Mouse (Mus musculus): ENCODE measurements around the gene Sash1. TPM values are rescaled to one million over a fixed set of nuclear protein-coding genes. Genes with fewer than 3 reads are reported as not detected.

Sash1 gene
- polyA plus RNA-seq, 1 experiment = 1.9 TPM

DNA sequence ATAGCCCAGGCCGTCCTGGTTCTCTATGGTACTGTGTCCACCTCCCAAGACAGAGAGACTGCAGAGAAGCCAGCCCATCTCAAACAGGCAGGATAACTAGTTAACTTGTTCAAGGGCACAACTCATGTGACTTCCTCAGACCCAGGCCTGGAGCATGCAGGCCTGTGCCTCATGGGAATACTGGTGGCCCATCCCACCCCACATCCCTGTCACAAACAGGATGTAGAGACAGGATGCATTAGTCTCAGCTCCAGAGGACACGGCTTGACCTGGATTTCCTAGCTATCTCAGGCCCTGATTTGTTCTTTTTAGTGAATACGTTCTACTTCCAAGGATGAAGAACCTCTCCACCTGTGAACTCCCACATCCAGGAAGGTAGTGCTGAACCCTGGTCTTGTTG lies 80.5 kb downstream of the Sash1 start:
- Histone ChIP-seq H3K79me2 (ENCODE audit: control insufficient read depth, insufficient read depth) (no peaks in the 10 kb centered on the region), H3K4me3 (ENCODE audit: insufficient read depth, poor library complexity, severe bottlenecking) (no peak overlapping the region), H3K27me3 (ENCODE audit: control insufficient read depth, insufficient read depth, insufficient read length) (no peaks in the 10 kb centered on the region), H3K36me3 (ENCODE audit: control insufficient read depth, insufficient read depth) (no peaks in the 10 kb centered on the region), H3K79me3 (ENCODE audit: low read depth) (no peaks in the 10 kb centered on the region), H3ac (ENCODE audit: control insufficient read depth, insufficient read length, low read depth) (no peak overlapping the region)
- TF ChIP-seq CEBPB (IDR thresholded peaks at IDR 0.05; ENCODE audit: low read depth) (no peak), USF1 (IDR thresholded peaks at IDR 0.05; ENCODE audit: low read depth) (no peak), CTCF (IDR thresholded peaks at IDR 0.05; ENCODE audit: control insufficient read depth, insufficient read depth, insufficient read length) (no peak), MYOD1 (IDR thresholded peaks at IDR 0.05; ENCODE audit: control insufficient read depth, insufficient read length, low read depth) (no peak), MAX (IDR thresholded peaks at IDR 0.05) (no peak)

GRCm38 (mm10) chr10:8804292-8804691 lies 81.6 kb downstream of the Sash1 start:
- H3K27me3 ChIP-seq (ENCODE audit: control insufficient read depth, insufficient read depth, insufficient read length) = no peaks in the 10 kb centered on the region
- H3ac ChIP-seq (ENCODE audit: control insufficient read depth, insufficient read length, low read depth) = no peak overlapping the region
- H3K79me3 ChIP-seq (ENCODE audit: low read depth) = no peaks in the 10 kb centered on the region
- TF ChIP-seq MYOG (IDR thresholded peaks at IDR 0.05; ENCODE audit: control insufficient read depth, extremely low read depth, insufficient read length) = no peak
- no peak for TF ChIP-seq CEBPB (IDR thresholded peaks at IDR 0.05; ENCODE audit: low read depth)
- no peak for TF ChIP-seq MAX (IDR thresholded peaks at IDR 0.05)
- no peak for TF ChIP-seq MYOD1 (IDR thresholded peaks at IDR 0.05; ENCODE audit: control insufficient read depth, insufficient read length, low read depth)
- no peak for TF ChIP-seq FOSL1 (IDR thresholded peaks at IDR 0.05; ENCODE audit: insufficient read depth, low read length, poor library complexity, severe bottlenecking)
- no peak for TF ChIP-seq USF1 (IDR thresholded peaks at IDR 0.05; ENCODE audit: low read depth)
- no peak for TF ChIP-seq CTCF (IDR thresholded peaks at IDR 0.05; ENCODE audit: control insufficient read depth, insufficient read depth, insufficient read length)
- no peak overlapping the region for H3K4me3 ChIP-seq (ENCODE audit: insufficient read depth, poor library complexity, severe bottlenecking)
- no peaks in the 10 kb centered on the region for H3K79me2 ChIP-seq (ENCODE audit: control insufficient read depth, insufficient read depth)
- H3K36me3 ChIP-seq (ENCODE audit: control insufficient read depth, insufficient read depth) = no peaks in the 10 kb centered on the region

- H3K36me3 ChIP-seq (ENCODE audit: control insufficient read depth, insufficient read depth) = no peaks in the 10 kb centered on the region
- TF ChIP-seq CTCF (IDR thresholded peaks at IDR 0.05; ENCODE audit: control insufficient read depth, insufficient read depth, insufficient read length) (no peak), CEBPB (IDR thresholded peaks at IDR 0.05; ENCODE audit: low read depth) (no peak), FOSL1 (IDR thresholded peaks at IDR 0.05; ENCODE audit: insufficient read depth, low read length, poor library complexity, severe bottlenecking) (no peak), USF1 (IDR thresholded peaks at IDR 0.05; ENCODE audit: low read depth) (no peak), MYOG (IDR thresholded peaks at IDR 0.05; ENCODE audit: control insufficient read depth, extremely low read depth, insufficient read length) (no peak), MAX (IDR thresholded peaks at IDR 0.05) (no peak), MYOD1 (IDR thresholded peaks at IDR 0.05; ENCODE audit: control insufficient read depth, insufficient read length, low read depth) (no peak)
These were observed 84.0 kb downstream of the Sash1 start for GRCm38 (mm10) chr10:8801719-8802347.

DNA sequence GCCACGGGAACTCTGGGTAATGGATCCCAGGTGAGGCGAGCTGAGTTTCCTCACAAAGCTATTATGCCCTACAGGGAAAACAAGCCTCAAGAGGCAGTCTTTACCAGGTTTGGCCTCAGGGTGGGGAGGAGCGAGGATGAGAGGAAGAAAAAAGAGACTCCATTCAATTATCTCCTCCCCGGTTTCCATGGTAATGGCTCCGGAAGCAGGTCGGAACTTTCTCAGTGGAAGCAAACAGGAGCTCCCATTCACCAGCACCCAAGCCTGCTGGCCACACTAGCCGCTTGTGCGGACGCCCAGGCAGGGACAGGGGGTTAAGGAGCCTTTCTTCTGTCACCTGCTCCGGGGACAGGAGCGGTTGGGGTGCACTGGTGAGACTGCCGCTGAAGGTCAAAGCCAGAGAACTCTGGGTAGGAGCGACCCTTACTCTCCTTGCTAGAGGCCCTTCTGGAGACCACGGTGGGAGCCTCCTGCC lies 84.7 kb downstream of the Sash1 start:
- no peaks in the 10 kb centered on the region for H3K27me3 ChIP-seq (ENCODE audit: control insufficient read depth, insufficient read depth, insufficient read length)
- H3K4me3 ChIP-seq (ENCODE audit: insufficient read depth, poor library complexity, severe bottlenecking) = no peak overlapping the region
- no peak overlapping the region for H3ac ChIP-seq (ENCODE audit: control insufficient read depth, insufficient read length, low read depth)
- no peak for TF ChIP-seq CTCF (IDR thresholded peaks at IDR 0.05; ENCODE audit: control insufficient read depth, insufficient read depth, insufficient read length)
- TF ChIP-seq MYOG (IDR thresholded peaks at IDR 0.05; ENCODE audit: control insufficient read depth, extremely low read depth, insufficient read length) = no peak
- TF ChIP-seq MYOD1 (IDR thresholded peaks at IDR 0.05; ENCODE audit: control insufficient read depth, insufficient read length, low read depth) = no peak
- no peaks in the 10 kb centered on the region for H3K79me3 ChIP-seq (ENCODE audit: low read depth)
- no peaks in the 10 kb centered on the region for H3K79me2 ChIP-seq (ENCODE audit: control insufficient read depth, insufficient read depth)
- H3K36me3 ChIP-seq (ENCODE audit: control insufficient read depth, insufficient read depth) = no peaks in the 10 kb centered on the region

More at GRCm38 (mm10) chr10:8801719-8802347, 84.0 kb downstream of the Sash1 start:
- Histone ChIP-seq H3K4me3 (ENCODE audit: insufficient read depth, poor library complexity, severe bottlenecking) (no peak overlapping the region), H3K79me3 (ENCODE audit: low read depth) (no peaks in the 10 kb centered on the region), H3K27me3 (ENCODE audit: control insufficient read depth, insufficient read depth, insufficient read length) (no peaks in the 10 kb centered on the region), H3K79me2 (ENCODE audit: control insufficient read depth, insufficient read depth) (no peaks in the 10 kb centered on the region), H3ac (ENCODE audit: control insufficient read depth, insufficient read length, low read depth) (no peak overlapping the region)

DNA sequence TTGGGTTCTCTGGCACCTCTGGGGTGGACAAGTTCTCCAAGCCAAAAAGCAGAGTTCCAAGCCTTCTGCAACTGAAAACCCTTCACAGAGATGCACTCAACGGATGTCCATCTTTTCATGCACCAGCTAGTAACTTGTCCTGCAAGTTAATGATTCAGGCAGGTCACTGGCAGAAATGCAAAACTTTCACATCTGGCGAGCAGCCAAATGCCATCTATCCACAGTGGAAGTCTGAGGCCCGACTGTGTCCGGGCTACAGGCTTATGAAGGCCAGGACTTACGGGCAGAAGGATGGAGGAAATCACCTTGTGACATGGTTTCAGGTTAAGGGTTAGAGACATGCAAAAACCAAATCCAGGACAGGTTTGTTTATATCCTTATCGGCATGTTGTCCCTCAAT lies 88.0 kb downstream of the Sash1 start:
- H3K27me3 ChIP-seq (ENCODE audit: control insufficient read depth, insufficient read depth, insufficient read length) = no peaks in the 10 kb centered on the region
- no peak overlapping the region for H3ac ChIP-seq (ENCODE audit: control insufficient read depth, insufficient read length, low read depth)
- H3K79me2 ChIP-seq (ENCODE audit: control insufficient read depth, insufficient read depth) = no peaks in the 10 kb centered on the region
- no peak for TF ChIP-seq USF1 (IDR thresholded peaks at IDR 0.05; ENCODE audit: low read depth)
- no peak for TF ChIP-seq CEBPB (IDR thresholded peaks at IDR 0.05; ENCODE audit: low read depth)
- TF ChIP-seq MYOG (IDR thresholded peaks at IDR 0.05; ENCODE audit: control insufficient read depth, extremely low read depth, insufficient read length) = no peak
- no peak for TF ChIP-seq CTCF (IDR thresholded peaks at IDR 0.05; ENCODE audit: control insufficient read depth, insufficient read depth, insufficient read length)
- no peak for TF ChIP-seq FOSL1 (IDR thresholded peaks at IDR 0.05; ENCODE audit: insufficient read depth, low read length, poor library complexity, severe bottlenecking)
- no peak for TF ChIP-seq MAX (IDR thresholded peaks at IDR 0.05)
- no peak for TF ChIP-seq MYOD1 (IDR thresholded peaks at IDR 0.05; ENCODE audit: control insufficient read depth, insufficient read length, low read depth)
- no peak overlapping the region for H3K4me3 ChIP-seq (ENCODE audit: insufficient read depth, poor library complexity, severe bottlenecking)
- no peaks in the 10 kb centered on the region for H3K79me3 ChIP-seq (ENCODE audit: low read depth)
- H3K36me3 ChIP-seq (ENCODE audit: control insufficient read depth, insufficient read depth) = no peaks in the 10 kb centered on the region

DNA sequence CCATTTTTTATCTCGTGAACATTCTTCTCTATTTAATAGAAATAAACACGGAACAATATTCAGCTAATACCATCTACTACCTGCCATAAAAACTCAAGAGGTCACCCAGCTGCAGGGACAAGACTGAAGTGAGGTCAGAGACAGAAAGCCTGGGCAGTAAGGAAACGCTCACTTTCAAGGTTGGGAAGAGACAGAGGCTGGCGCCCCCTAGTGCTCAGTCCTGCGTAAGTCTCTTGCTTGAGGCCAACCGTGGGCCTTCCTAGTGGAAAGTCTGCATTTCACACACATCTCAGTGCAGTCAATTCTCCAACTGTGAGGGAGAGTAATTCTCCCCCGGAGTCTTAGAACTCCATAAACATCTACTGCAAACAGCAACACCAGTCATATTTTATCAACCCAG lies 90.5 kb downstream of the Sash1 start:
- Histone ChIP-seq H3K79me2 (ENCODE audit: control insufficient read depth, insufficient read depth) (no peaks in the 10 kb centered on the region), H3ac (ENCODE audit: control insufficient read depth, insufficient read length, low read depth) (no peak overlapping the region), H3K27me3 (ENCODE audit: control insufficient read depth, insufficient read depth, insufficient read length) (no peaks in the 10 kb centered on the region), H3K79me3 (ENCODE audit: low read depth) (no peaks in the 10 kb centered on the region), H3K36me3 (ENCODE audit: control insufficient read depth, insufficient read depth) (no peaks in the 10 kb centered on the region), H3K4me3 (ENCODE audit: insufficient read depth, poor library complexity, severe bottlenecking) (no peak overlapping the region)
- TF ChIP-seq CTCF (IDR thresholded peaks at IDR 0.05; ENCODE audit: control insufficient read depth, insufficient read depth, insufficient read length) (peak; percentile 54), CEBPB (IDR thresholded peaks at IDR 0.05; ENCODE audit: low read depth) (no peak)

Data from C2C12 (cell line).